Mouse (Mus musculus) forelimb bud, embryonic 11.5 days (tissue): ENCODE data around the gene Sdr9c7.
A peak's percentile ranks its signal among the peaks of the same experiment; 100 is the strongest.
"Not testable (repeated sequence)": the region's sequence is repeated elsewhere in the genome, so short reads cannot be mapped to it uniquely, and the experiment has no call there.

Source experiments
- DNase-seq: peaks from one replicate; pipeline ENCODE4 v3.0.0-alpha.2; 2012; ENCODE audit warnings: low read depth, low spot score

Gene Sdr9c7

GRCm38 (mm10) chr10:127906138-127906537, 7.8 kb downstream of the Sdr9c7 start:
- no peak for DNase-seq

- no peak for DNase-seq
Observed at GRCm38 (mm10) chr10:127907386-127907951, 9.2 kb downstream of the Sdr9c7 start.

GRCm38 (mm10) chr10:127915578-127915977, 17.3 kb downstream of the Sdr9c7 start:
- DNase-seq = no peak

- not testable (repeated sequence) for DNase-seq
Observed at GRCm38 (mm10) chr10:127917183-127917582, 18.9 kb downstream of the Sdr9c7 start.

GRCm38 (mm10) chr10:127917651-127918050, 19.3 kb downstream of the Sdr9c7 start:
- DNase-seq = no peak

- no peak for DNase-seq
Observed at GRCm38 (mm10) chr10:127922241-127922640, 23.9 kb downstream of the Sdr9c7 start.

GRCm38 (mm10) chr10:127923024-127923423, 24.7 kb downstream of the Sdr9c7 start:
- no peak for DNase-seq

- DNase-seq = no peak
Observed at GRCm38 (mm10) chr10:127924597-127925378, 26.5 kb downstream of the Sdr9c7 start.

- no peak for DNase-seq
Observed at GRCm38 (mm10) chr10:127927737-127928136, 29.4 kb downstream of the Sdr9c7 start.

GRCm38 (mm10) chr10:127932290-127932926, 34.1 kb downstream of the Sdr9c7 start:
- DNase-seq = no peak

GRCm38 (mm10) chr10:127936271-127936670, 38.0 kb downstream of the Sdr9c7 start:
- no peak for DNase-seq

- DNase-seq = no peak
Observed at GRCm38 (mm10) chr10:127936747-127937409, 38.6 kb downstream of the Sdr9c7 start.

- peak; percentile 73 for DNase-seq
Observed at GRCm38 (mm10) chr10:127937428-127938010, 39.2 kb downstream of the Sdr9c7 start.

- not testable (repeated sequence) for DNase-seq
Observed at GRCm38 (mm10) chr10:127939667-127940066, 41.3 kb downstream of the Sdr9c7 start.

- peak; percentile 76 for DNase-seq
Observed at GRCm38 (mm10) chr10:127945432-127946064, 47.2 kb downstream of the Sdr9c7 start.

- DNase-seq = no peak
Observed at GRCm38 (mm10) chr10:127949596-127950130, 51.3 kb downstream of the Sdr9c7 start.

GRCm38 (mm10) chr10:127951390-127951789, 53.1 kb downstream of the Sdr9c7 start:
- no peak for DNase-seq

- no peak for DNase-seq
Observed at GRCm38 (mm10) chr10:127951821-127952220, 53.5 kb downstream of the Sdr9c7 start.

- DNase-seq = no peak
Observed at GRCm38 (mm10) chr10:127955034-127955433, 56.7 kb downstream of the Sdr9c7 start.

GRCm38 (mm10) chr10:127956168-127956816, 58.0 kb downstream of the Sdr9c7 start:
- peak; percentile 71 for DNase-seq
